Mouse (Mus musculus): ENCODE results near the gene Limd2.
A peak's percentile ranks its signal among the peaks of the same experiment; 100 is the strongest.
"Not testable (repeated sequence)": the region's sequence is repeated elsewhere in the genome, so short reads cannot be mapped to it uniquely, and the experiment has no call there.

The Limd2 gene

DNA sequence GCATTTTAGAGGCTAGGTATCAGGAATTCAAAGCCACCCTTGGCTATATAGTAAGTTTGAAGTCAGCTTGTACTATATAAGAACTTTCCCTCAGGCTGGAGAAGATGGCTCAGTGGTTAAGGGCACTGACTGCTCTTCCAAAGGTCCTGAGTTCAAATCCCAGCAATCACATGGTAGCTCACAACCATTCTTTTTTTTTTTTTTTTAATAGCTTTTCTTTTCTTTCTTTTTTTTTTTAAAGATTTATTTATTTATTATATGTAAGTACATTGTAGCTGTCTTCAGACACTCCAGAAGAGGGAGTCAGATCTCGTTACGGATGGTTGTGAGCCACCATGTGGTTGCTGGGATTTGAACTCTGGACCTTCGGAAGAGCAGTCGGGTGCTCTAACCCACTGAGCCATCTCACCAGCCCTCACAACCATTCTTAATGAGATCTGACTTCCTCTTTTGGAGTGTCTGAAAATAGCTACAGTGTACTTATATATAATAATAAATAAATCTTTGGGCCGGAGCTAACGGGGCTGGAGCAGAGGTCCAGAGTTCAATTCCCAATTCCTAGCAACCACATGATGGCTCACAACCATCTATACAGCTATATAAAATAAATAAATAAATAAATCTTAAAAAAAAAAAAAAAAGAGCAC, 33.8 kb downstream of the Limd2 start:
- not testable (repeated sequence) for DNase-seq (ENCODE audit: low spot score in 2 of 2)

DNA sequence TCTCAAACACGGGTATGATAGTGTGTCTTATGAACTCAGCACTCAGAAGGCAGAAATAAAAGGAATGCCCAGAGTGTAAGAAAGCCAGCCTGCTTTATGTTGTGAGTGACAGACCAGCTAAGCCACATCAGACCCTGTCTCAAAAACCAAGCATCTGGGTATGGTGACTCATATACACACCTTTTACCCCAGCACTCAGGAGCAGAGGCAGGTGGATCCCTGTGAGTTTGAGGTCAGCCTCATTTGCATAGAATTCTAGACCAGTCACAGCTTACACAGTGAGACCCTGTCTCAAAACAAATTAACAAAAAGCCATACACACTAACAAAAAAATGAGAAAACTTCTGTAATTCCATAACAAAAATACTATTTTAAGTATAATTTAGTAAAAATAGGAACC, 34.8 kb downstream of the Limd2 start:
- no peak for DNase-seq (ENCODE audit: low spot score in 2 of 2)

DNA sequence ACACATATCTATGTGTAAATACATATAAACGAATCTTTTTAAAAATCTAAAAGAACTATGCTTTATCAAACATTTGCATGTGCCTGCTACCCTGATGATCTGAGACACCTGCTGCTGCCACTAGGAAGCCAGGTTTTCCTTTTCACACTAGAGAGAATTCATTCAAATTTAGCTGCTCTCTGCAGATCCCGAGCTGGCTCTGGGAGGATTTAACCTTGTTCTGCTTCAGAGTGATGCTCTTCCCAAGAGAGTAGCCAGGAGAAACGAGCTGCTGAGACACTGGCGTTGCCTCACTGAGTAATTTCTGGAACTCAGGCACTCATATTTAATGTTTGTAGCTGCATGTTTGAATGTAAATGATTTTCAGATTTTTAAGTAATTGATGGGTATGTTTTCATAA, 35.9 kb downstream of the Limd2 start:
- no peak for DNase-seq (ENCODE audit: low spot score in 2 of 2)

DNA sequence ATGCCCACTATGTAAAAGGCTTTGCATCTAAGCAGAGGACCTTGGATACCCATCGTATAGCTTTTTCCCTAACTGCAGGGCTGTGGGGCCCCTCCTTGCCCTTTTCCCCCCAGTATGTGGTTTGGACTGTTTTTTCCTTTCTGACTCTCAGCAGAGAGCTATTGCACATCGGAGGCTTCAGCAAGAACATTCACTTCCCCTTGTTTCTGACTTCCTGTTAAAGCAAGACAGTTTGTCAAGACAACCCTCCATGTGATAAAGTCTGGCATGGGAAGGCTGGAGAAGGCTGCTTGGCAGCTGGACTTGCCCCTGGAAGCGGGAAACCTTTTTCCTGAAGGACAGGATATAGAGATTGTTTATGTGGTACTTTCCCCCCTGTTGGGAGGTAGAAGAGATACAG, 37.9 kb downstream of the Limd2 start:
- DNase-seq (ENCODE audit: low spot score in 2 of 2) = peak; percentile 12 to 46

DNA sequence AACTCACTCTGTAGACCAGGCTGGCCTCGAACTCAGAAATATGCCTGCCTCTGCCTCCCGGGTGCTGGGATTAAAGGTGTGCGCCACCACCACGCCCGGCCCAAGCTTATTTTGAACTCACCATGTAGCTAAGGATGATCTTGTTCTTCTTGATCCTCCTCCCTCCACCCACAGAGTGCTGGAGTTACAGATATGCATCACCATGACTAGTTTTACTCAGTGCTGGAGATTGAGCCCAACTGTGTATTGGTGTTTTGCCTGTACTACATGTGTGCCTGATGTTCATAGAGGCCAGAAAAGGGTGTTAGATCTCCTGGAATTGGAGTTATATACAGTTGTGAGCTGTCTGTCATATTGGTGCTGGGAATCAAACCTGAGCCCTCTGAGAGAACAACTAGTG, 38.4 kb downstream of the Limd2 start:
- no peak for DNase-seq (ENCODE audit: low spot score in 2 of 2)

DNA sequence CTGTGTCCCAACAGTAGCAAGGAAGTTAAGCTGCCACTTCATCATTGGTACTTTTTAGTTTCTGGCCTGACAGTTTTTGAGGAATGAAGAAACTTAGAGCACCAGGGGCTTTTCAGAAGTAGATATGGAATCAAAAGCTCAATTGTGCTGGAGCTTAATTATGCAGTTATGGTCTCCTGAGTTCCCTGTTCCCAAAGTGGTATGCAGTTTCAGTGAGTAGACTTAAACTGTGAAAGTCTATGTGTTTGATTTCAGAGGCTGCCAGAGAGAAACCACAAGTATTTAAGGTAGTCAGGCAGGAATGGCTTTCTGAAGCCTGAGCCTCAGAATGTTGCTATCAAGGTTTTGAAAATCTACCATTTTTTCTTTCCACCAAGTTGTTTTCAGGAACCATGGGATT, 49.0 kb downstream of the Limd2 start:
- no peak for DNase-seq (ENCODE audit: low spot score in 2 of 2)

Measured in spleen, postnatal 10 days (tissue).